Mouse (Mus musculus): ENCODE measurements around the gene Usp15.

The Usp15 gene

DNA sequence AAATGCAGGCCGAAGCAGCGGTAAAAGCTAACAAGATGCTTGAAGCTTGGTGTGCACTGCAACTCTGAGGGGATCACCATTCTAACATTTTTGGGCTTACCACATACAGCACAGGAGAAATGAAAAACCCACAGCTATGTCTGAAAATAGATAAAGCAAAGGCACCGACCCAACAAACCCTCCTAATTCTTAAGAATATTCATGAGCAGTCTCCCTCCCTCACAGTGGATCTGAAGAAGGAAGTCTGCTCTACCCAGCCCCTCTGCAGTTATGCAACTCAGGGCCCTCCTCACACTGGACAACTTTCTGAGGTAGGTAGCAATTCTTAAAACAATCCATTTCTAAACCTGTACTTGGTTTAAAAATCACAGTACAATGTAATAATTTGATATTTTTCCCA is 14.4 kb downstream of the Usp15 start:
- peak; percentile 73 for DNase-seq (ENCODE audit: low read depth, low spot score)

DNA sequence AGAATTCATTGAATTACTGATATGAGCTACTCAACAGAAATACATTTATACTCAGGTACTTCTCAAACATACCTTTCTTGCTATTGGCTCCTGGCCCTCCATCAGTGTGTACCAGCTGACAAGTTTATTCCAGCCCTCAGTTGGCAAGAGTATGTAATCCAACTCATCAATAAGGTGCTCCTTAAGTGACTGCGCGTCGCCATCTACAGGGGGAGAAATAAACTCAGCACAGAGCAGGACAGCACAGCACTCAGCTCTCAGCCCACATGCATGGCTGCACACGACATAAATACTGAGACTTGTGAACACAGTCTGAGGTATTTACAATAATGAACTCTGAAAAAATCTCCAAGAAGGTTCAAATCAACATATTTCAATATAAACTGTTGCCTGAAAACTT is 21.0 kb downstream of the Usp15 start:
- DNase-seq (ENCODE audit: low read depth, low spot score), result no peak

- DNase-seq (ENCODE audit: low read depth, low spot score), result no peak
Measured at GRCm38 (mm10) chr10:123170898-123171297, 25.9 kb downstream of the Usp15 start.

- DNase-seq (ENCODE audit: low read depth, low spot score), result no peak
Measured at GRCm38 (mm10) chr10:123165542-123165941, 31.3 kb downstream of the Usp15 start.

- DNase-seq (ENCODE audit: low read depth, low spot score), result no peak
Measured at GRCm38 (mm10) chr10:123160508-123160907, 36.3 kb downstream of the Usp15 start.

DNA sequence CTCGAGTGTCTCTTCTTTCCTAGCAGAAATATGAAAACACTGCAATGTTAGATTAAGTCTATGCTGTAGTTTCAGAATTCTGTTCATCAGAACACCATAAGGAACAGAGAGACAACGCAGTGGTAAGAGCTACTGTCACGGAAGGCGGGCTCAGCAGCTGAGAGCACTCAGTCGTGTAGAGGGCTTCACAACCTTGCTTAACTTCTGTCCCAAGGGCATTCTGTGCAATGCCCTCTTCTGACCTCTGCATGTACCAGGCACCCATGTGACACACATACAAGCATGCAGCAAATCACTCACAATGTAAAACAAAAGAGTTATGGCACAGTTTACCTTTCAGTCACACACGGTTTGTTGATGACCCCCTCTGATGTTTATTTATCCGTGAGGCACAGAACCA is 37.5 kb downstream of the Usp15 start:
- DNase-seq (ENCODE audit: low read depth, low spot score), result no peak

DNA sequence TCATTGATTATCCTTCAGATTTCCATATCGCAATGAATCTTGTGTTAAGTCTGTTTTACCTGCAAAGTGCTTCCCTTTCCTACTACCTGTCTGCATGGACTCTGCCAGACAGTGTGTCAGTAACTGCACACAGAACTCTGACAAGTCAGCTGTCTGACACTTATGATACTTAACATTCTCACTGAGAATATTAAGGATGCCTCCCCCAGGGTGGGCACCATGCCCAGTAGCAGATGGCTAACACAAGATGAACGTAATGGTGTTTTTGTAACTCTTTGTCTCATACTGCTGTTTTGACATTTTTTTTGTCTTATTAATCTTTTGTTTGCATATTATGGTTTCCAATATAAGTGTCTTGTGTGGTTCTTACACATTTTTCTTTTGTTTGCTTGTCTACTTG is 40.4 kb downstream of the Usp15 start:
- DNase-seq (ENCODE audit: low read depth, low spot score), result no peak

GRCm38 (mm10) chr10:123155764-123156163 is 41.0 kb downstream of the Usp15 start:
- DNase-seq (ENCODE audit: low read depth, low spot score), result no peak

DNA sequence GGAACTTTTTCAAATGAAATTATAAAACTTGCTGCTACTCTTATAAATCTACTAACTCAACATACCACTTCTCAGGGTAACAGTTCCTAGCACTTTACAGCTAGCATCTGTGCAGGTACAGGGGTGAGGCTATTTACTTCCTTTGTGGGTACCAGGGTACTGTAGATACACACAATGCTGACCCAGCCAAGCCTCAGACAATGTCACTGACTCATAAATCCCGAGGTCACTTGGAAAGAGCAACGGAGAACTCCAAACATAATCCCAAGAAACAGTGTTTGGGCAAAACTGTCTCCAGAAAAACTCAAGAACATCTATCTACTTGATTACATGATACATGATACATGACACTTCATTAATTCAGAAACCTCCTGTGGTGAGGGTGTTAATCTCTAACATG is 43.5 kb downstream of the Usp15 start:
- DNase-seq (ENCODE audit: low read depth, low spot score), result no peak

- DNase-seq (ENCODE audit: low read depth, low spot score), result no peak
Measured at GRCm38 (mm10) chr10:123148025-123148814, 48.6 kb downstream of the Usp15 start.

DNA sequence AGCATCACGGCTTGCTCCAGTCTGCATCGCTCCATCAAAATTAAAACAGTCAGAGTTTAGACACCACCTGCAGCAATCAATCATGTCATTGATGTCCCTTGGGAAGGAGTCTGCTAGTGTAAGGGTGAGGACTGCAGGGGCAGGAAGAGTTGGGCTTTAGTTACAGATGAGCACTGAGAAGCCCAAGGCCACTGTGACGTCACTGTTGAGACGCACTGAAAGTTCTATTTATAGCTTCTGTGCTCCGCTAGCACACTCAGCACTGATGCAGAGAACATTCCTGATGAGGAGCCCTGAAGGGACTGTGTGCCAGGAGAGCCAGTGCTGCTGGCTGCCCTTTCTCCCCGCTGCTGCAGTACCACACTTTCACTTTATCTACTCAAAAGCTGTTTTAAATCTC is 49.6 kb downstream of the Usp15 start:
- DNase-seq (ENCODE audit: low read depth, low spot score), result no peak

DNA sequence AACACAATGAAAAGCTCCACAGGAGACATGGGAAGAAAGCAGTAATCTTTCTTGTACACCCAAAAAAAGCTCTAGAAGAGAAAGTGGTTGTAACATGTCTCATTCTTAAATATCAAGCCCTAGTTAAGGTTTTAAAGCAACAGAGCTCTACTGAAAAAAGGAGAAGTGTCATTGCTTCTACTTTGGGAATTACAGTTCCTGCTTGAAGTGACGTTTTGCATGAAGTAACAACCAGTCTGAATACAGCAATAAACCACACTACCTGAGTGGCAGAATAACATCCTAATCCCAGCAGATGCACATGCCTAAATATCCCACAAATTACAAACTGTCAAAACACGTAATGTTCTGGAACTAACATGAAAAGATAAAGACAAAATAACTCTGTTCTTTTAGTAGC is 50.4 kb downstream of the Usp15 start:
- DNase-seq (ENCODE audit: low read depth, low spot score), result no peak

DNA sequence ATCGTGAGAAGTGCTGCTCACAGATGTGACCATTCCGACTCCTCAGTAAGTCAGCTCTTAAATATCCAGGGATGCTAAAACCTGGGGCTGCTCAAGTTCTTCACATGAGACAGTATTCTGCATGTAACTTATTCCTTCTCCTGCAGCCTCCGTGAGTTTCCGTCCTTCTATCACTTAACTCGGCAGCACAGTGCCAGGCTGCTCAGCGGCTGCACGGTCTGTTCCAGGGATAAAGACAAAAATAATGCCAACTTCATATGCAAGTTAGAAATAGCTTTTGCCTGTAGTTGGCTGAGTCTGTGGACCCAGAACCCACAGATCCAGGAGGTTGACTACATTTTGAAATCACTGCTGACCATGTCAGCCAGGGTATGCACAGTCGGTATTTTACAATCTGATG is 52.5 kb downstream of the Usp15 start:
- peak; percentile 55 for DNase-seq (ENCODE audit: low read depth, low spot score)

DNA sequence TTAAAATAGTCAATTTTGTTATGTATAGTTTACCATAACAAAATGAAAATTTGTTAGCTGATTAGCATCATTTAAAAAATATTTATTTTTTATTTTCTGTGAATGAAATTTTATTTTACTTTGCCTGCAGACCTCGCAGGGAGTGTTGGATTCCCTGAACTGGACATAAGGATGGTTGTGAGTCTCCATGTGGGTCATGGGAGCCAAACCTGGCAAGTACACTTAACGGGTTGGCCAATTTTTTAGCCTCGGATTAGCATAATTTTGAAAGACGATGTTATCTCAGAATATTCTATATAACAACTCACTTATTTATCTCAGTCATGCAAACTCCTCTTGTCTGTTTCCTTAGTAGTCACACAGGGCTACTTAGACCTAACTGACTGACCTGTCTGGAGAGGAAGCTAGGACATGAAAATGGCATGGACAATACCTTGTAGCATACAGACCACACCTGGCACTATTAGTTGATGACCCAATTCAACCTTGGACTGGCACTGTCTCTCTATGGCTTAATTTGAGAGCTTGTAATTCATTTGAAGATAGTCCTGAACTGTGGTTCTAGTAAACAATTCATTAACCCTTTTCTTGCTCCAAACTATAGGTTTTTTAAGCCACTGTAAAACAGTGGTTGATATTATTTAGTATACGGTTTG is 54.3 kb downstream of the Usp15 start:
- no peak for DNase-seq (ENCODE audit: low read depth, low spot score)

DNA sequence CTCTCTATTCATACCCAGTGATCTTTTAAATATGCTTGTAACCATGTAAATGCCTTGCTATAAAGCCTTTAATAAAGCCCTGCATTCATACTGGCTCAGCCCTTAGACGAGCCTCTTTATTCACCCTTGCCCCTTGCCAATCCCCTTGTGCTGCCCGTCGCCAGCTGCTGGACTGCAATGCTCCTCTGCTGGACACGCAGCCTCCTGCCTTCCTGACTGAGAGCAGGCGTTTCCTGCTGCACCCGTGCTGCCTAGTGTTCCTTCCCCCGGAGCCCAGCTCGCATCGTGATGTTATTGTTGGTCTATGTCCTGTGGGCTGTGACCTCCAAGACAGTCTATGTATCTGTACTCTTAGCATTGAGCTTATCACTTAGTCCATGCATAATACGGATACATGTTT is 61.0 kb downstream of the Usp15 start:
- DNase-seq (ENCODE audit: low read depth, low spot score), result no peak

- no peak for DNase-seq (ENCODE audit: low read depth, low spot score)
Measured at GRCm38 (mm10) chr10:123131487-123131886, 65.3 kb downstream of the Usp15 start.

DNA sequence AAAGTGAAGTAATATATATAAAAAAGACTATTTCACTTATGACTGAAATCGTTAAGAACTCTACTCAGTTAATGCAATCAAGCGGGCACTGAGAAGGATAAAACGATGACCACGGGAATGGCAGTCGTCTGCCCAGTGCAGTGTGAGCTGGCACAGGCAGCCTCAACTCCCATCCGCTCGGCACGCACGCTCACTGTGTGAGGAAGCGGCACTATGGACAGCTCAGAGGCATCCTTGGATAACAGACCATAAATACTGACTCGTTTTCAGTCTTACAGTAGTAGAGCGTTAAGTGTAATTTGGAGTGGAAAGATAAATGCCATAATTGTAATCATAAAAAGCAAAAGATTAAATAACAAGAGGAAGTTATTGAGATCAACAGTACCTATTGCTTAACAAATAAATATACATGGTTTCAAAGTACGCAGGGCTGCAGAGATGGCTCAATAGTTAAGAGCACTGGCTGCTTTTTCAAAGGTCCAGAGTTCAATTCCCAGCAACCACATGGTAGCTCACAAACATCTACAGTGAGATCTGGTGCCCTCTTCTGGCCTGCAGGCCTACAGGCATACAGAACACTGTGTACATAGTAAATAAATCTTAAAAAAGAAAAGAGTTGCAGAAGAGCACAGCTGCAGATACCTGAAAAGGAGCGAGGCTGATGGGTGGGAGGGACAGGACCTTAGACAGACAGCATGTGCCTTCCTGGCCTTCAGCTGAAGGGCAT is 76.0 kb downstream of the Usp15 start:
- DNase-seq (ENCODE audit: low read depth, low spot score), result no peak

- no peak for DNase-seq (ENCODE audit: low read depth, low spot score)
Measured at GRCm38 (mm10) chr10:123116861-123117260, 79.9 kb downstream of the Usp15 start.

- DNase-seq (ENCODE audit: low read depth, low spot score), result no peak
Measured at GRCm38 (mm10) chr10:123113466-123113865, 83.3 kb downstream of the Usp15 start.

GRCm38 (mm10) chr10:123112787-123113168 is 84.0 kb downstream of the Usp15 start:
- DNase-seq (ENCODE audit: low read depth, low spot score), result no peak

DNA sequence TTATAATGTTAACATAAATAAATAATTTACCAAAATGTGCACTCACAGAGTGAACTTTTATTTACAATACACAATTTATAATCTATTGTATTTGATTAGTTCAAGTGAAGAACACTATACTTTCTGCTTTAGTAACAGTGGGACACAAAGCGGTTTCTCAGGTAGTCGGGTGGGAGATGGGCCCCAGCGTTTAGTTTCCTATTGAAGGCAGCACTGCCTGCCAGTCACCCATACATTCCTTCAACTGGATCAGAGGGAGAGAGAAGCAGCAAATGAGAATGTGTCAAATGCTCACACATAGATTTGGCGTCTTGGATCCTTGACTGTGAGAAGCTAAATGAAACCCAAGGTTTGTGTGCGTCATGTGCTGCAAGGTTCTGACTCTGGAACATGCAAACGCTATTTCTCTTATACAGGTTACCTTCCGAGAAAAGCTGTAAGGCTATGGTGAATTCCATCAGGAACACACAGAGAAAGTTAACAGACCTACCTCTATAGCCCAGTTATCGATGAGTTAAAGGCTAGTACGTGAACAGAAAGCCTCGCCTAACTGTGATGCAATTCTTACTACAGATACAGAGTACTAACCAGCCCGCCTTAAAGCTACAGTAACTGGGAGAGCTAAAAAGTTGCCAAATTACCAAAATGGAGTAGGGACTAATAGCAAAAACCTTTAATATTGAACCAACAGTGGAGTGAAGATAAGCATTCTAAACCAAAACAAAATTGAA is 84.6 kb downstream of the Usp15 start:
- no peak for DNase-seq (ENCODE audit: low read depth, low spot score)

- no peak for DNase-seq (ENCODE audit: low read depth, low spot score)
Measured at GRCm38 (mm10) chr10:123110548-123110947, 86.2 kb downstream of the Usp15 start.
